Mouse (Mus musculus) hindbrain, embryonic 13.5 days (tissue): ENCODE results near the gene Tctn1. TPM values are rescaled to one million over a fixed set of nuclear protein-coding genes. Genes with fewer than 3 reads are reported as not detected.
A peak's percentile ranks its signal among the peaks of the same experiment; 100 is the strongest.

Experiments used
- ATAC-seq: fragments of 200-750 bp; cut with Nextera tagmentation; 2 replicates; pipeline ENCODE4 v1.8.0; 2017; ENCODE audit warnings: moderate TSS enrichment; ENCODE audit not compliant: low FRiP score
- H3K27ac ChIP-seq: fragments of 300-500 bp; sonication (generic); 2 replicates; pipeline ENCODE4 v1.5.1; 2015; ENCODE audit warnings: inconsistent platforms, mild to moderate bottlenecking, moderate library complexity
- H3K27me3 ChIP-seq: fragments of 300-500 bp; sonication (generic); 2 replicates; pipeline ENCODE4 v1.6.1; 2015; ENCODE audit warnings: mild to moderate bottlenecking, inconsistent platforms
- H3K36me3 ChIP-seq: fragments of 300-500 bp; sonication (generic); 2 replicates; pipeline ENCODE4 v1.6.1; 2015; ENCODE audit warnings: mild to moderate bottlenecking, inconsistent platforms
- H3K4me1 ChIP-seq: fragments of 300-500 bp; sonication (generic); replicated peaks from 2 replicates; pipeline ENCODE4 v1.6.1; 2015; ENCODE audit warnings: inconsistent platforms
- H3K4me2 ChIP-seq: fragments of 300-500 bp; sonication (generic); 2 replicates; pipeline ENCODE4 v1.6.1; 2015; ENCODE audit warnings: inconsistent platforms, mild to moderate bottlenecking, moderate library complexity
- H3K4me3 ChIP-seq: fragments of 300-500 bp; sonication (generic); 2 replicates; pipeline ENCODE4 v1.5.1; 2015; ENCODE audit warnings: mild to moderate bottlenecking, inconsistent platforms
- H3K9ac ChIP-seq: fragments of 300-500 bp; sonication (generic); 2 replicates; pipeline ENCODE4 v1.6.1; 2015; ENCODE audit warnings: mild to moderate bottlenecking, inconsistent platforms
- H3K9me3 ChIP-seq: fragments of 300-500 bp; sonication (generic); 2 replicates; pipeline ENCODE4 v1.6.1; 2016; ENCODE audit warnings: inconsistent platforms
- WGBS: fragments of 180-500 bp; shearing (Covaris S2); methylation state at CpG from one replicate; pipeline ENCODE4 v1.1.7; 2015; 5-methylcytosine and 5-hydroxymethylcytosine counted together
- polyA plus RNA-seq: library from polyadenylated mRNA; unstranded; fragments of >200 nt; fragmentation: Nextera tagmentation; extraction: Ambion mirVana; gene quantifications from 2 replicates; pipeline ENCODE4 v1.2.1, GENCODE M21; 2015

The Tctn1 gene
- polyA plus RNA-seq, 1 experiment from 2014 or later: 5.9 TPM

DNA sequence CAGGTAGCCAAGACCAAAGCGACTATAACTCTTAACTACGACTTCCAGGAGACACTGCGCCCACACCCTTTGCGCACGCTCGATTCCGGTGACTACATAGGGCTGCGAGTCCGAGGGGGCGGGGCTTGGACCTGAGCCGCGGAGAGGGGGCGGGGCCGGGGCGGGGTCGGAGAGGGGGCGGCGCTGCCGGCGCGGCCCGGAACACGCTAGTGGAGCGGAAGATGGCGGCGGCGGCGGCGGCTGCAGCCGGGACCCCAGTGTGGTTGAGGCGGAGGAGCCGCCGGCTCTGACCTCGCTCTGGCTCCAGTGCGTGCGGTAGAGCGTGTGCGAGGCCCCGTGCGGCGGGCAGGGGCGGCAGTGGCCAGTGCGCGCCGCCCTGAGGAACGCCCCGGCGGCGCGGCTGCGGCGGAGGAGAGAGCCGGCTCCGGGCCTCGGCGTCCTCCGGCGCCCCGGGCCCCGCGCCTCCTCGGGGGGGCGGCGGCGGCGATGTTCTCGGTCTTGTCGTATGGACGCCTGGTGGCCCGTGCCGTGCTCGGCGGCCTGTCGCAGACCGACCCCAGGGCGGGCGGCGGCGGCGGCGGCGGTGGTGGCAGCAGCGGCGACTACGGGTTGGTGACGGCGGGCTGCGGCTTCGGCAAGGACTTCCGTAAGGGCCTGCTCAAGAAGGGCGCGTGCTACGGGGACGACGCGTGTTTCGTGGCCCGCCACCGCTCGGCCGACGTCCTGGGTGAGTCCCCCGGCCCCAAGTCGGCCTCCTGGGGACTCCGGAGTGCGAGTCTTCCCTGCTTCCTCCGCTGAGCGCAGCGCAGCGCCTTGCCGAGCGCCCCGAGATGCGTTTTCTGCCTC lies 20.1 kb upstream of the Tctn1 start, which contains the start of gene Pptc7:
Gene Pptc7, plus strand, starts transcription at position 183 of the 846 bp plus-strand sequence.
- Histone ChIP-seq H3K9me3 (no peaks in the 10 kb centered on the region), H3K9ac (peak within 1 kb of the TSS; percentile 93), H3K4me2 (peak within 1 kb of the TSS; percentile 99), H3K36me3 (peaks cover 10% of the 10 kb centered on the region; the same call in 1 of the 2 replicates), H3K27me3 (no peaks in the 10 kb centered on the region; the same call in 1 of the 2 replicates), H3K4me1 (peaks cover 27% of the 10 kb centered on the region), H3K27ac (peak within 1 kb of the TSS; percentile 94), H3K4me3 (peak within 1 kb of the TSS; percentile 94)
- peak; percentile 94 for ATAC-seq
- WGBS: under 1% methylated on average over 98 of the region's 114 CpGs

DNA sequence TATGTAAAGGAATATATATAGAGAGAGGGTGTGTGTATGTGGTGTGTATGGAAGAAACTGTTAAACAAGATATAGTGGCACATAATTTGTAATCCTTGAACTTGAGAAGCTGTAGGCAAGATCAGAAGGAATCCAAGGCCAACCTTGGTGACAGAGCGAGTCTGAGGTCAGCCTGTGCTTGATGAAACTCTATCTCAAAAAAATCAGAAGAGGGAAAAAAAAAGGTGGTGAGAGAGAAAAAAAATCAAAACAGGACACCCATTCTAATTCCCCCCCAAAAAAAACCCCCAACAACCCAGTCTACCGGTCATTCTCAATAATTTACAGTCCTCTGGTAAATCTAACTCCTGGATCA lies 19.5 kb upstream of the Tctn1 start:
- no peaks in the 10 kb centered on the region; the same call in 1 of the 2 replicates for H3K27me3 ChIP-seq
- peak overlapping the region; percentile 99; the same call in 1 of the 2 replicates for H3K4me2 ChIP-seq
- peak overlapping the region; percentile 94 for H3K4me3 ChIP-seq
- peaks cover 27% of the 10 kb centered on the region for H3K4me1 ChIP-seq
- peaks cover 10% of the 10 kb centered on the region; the same call in 1 of the 2 replicates for H3K36me3 ChIP-seq
- no peaks in the 10 kb centered on the region for H3K9me3 ChIP-seq
- ATAC-seq: no peak
- no peak overlapping the region for H3K9ac ChIP-seq
- 35% methylated on average over 2 of the region's 2 CpGs for WGBS
- no peak overlapping the region for H3K27ac ChIP-seq

- no peak overlapping the region for H3K4me3 ChIP-seq
- no peak overlapping the region for H3K9ac ChIP-seq
- H3K9me3 ChIP-seq: no peaks in the 10 kb centered on the region
- no peaks in the 10 kb centered on the region for H3K36me3 ChIP-seq
- H3K4me1 ChIP-seq: peaks cover 15% of the 10 kb centered on the region
- H3K4me2 ChIP-seq: peak overlapping the region; percentile 23; the same call in 1 of the 2 replicates
- H3K27me3 ChIP-seq: no peaks in the 10 kb centered on the region; the same call in 1 of the 2 replicates
- no peak for ATAC-seq
- WGBS: 46% methylated on average over 19 of the region's 19 CpGs
- no peak overlapping the region for H3K27ac ChIP-seq
These were observed 16.7 kb upstream of the Tctn1 start for GRCm38 (mm10) chr5:122280827-122281462.

DNA sequence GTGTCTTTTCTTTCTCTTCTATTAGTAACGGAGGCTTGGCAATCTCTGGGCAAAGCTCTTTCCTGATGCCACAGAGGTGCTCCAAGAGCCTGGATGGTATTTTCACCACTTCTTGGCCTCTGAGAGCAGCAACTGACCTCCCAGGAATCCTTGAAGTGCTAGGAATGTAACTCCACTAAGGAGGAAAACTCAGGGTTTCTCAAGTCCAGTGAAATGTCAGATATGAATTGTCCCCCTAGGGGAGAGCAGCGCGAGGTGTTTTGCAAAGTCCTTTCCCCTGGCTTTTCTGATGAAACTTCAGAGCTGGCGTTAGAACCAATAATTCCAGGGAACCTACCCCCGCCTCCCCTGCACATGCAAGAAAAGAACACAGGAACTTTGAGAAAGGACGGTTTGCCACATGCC lies 16.2 kb upstream of the Tctn1 start:
- Histone ChIP-seq H3K36me3 (no peaks in the 10 kb centered on the region), H3K4me1 (peaks cover 10% of the 10 kb centered on the region), H3K27me3 (no peaks in the 10 kb centered on the region; the same call in 1 of the 2 replicates), H3K9ac (no peak overlapping the region), H3K27ac (no peak overlapping the region), H3K4me2 (no peak overlapping the region), H3K4me3 (no peak overlapping the region), H3K9me3 (no peaks in the 10 kb centered on the region)
- no peak for ATAC-seq
- 50% methylated on average over 6 of the region's 6 CpGs for WGBS

DNA sequence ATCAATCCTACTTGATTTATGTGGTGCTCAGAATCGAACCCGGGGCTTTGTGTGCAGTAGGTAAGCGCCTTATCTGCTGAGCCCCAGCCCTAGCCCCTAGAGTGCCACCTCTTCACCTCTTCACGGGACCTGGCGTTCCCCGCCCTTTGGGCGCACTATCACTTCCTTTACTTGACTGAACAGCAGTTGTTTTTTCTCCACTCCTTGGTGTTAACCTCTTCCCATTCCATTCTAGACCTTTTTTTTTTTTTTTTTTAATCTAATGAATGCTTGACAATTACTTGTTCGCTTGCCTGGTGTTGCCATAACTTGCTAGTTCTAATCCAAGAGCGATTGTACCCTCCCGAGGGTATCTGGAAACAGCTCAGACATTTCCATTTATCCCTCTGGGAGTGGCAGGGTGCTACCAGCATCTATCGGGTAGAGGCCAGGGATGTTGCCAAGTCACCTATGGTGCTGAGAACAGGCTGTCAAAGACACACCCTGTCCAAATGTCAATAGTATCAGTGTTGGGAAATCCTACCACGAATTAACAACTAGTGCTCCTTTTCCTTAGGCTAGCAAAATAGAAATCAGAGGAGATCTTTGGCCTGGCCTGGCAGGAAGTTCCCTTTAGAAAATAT lies 15.7 kb upstream of the Tctn1 start:
- Histone ChIP-seq H3K9ac (no peak overlapping the region), H3K27ac (no peak overlapping the region), H3K4me2 (no peak overlapping the region), H3K4me1 (peaks cover 8% of the 10 kb centered on the region; the same call in 1 of the 2 replicates), H3K36me3 (no peaks in the 10 kb centered on the region), H3K4me3 (no peak overlapping the region), H3K27me3 (no peaks in the 10 kb centered on the region; the same call in 1 of the 2 replicates), H3K9me3 (no peaks in the 10 kb centered on the region)
- 87% methylated on average over 12 of the region's 12 CpGs for WGBS
- ATAC-seq: no peak

DNA sequence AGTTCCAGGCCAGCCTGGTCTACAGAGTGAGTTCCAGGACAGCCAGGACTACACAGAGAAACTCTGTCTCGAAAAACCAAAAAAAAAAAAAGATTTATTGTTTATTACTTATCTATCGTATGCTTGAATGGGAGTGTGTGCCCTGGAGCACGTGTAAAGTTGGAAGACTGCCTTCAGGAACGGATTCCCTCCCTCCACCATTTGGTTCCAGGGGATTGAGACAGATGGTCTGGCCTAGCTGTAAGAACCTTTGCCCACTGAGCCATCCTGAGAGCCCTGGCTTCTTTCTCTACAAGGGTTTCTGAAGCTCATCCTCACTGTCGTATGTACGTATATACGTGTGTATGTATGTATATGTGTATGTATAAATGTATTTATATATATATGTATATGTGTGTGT lies 14.7 kb upstream of the Tctn1 start:
- Histone ChIP-seq H3K9ac (no peak overlapping the region), H3K27me3 (no peaks in the 10 kb centered on the region; the same call in 1 of the 2 replicates), H3K9me3 (no peaks in the 10 kb centered on the region), H3K4me2 (no peak overlapping the region), H3K4me1 (peaks cover 12% of the 10 kb centered on the region; the same call in 1 of the 2 replicates), H3K4me3 (no peak overlapping the region), H3K36me3 (no peaks in the 10 kb centered on the region), H3K27ac (no peak overlapping the region)
- ATAC-seq: no peak
- 83% methylated on average over 7 of the region's 7 CpGs for WGBS

- ATAC-seq: no peak
- Histone ChIP-seq H3K27me3 (no peaks in the 10 kb centered on the region), H3K4me1 (peaks cover 6% of the 10 kb centered on the region; the same call in 1 of the 2 replicates), H3K27ac (no peak overlapping the region), H3K4me2 (no peak overlapping the region), H3K9ac (no peak overlapping the region), H3K36me3 (no peaks in the 10 kb centered on the region), H3K4me3 (no peak overlapping the region), H3K9me3 (no peaks in the 10 kb centered on the region)
- 23% methylated on average over 5 of the region's 5 CpGs for WGBS
These were observed 10.5 kb upstream of the Tctn1 start for GRCm38 (mm10) chr5:122274785-122275184.

DNA sequence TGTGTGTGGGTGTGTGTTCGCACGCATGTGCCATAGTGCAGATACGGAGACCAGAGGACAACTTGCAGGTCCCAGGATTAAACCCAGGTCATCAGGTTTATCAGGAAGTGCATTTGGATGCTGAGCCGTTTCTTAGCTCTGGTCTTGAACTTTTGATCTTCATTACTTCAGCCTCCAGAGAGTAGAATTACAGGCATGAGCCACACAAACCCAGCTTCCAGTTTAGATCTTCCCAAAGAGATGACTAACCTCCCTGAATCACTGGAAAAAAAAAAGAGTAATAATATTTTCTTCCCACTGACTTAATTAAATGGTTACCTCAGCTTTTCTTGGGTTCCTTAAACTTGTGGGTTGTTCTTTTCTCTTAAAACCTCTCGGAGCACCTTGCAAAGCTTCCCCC lies 8.6 kb upstream of the Tctn1 start:
- no peaks in the 10 kb centered on the region for H3K36me3 ChIP-seq
- H3K4me3 ChIP-seq: no peak overlapping the region
- ATAC-seq: no peak
- H3K27me3 ChIP-seq: no peaks in the 10 kb centered on the region
- H3K4me2 ChIP-seq: no peak overlapping the region
- peaks cover 6% of the 10 kb centered on the region; the same call in 1 of the 2 replicates for H3K4me1 ChIP-seq
- H3K27ac ChIP-seq: no peak overlapping the region
- H3K9me3 ChIP-seq: no peaks in the 10 kb centered on the region
- no peak overlapping the region for H3K9ac ChIP-seq
- WGBS: 93% methylated on average over 5 of the region's 5 CpGs

GRCm38 (mm10) chr5:122268858-122269604 lies 4.8 kb upstream of the Tctn1 start:
- Histone ChIP-seq H3K4me3 (no peak overlapping the region), H3K27me3 (no peaks in the 10 kb centered on the region), H3K27ac (no peak overlapping the region), H3K36me3 (no peaks in the 10 kb centered on the region), H3K4me1 (no peaks in the 10 kb centered on the region), H3K9ac (no peak overlapping the region), H3K9me3 (no peaks in the 10 kb centered on the region), H3K4me2 (no peak overlapping the region)
- WGBS: 69% methylated on average over 12 of the region's 12 CpGs
- no peak for ATAC-seq

DNA sequence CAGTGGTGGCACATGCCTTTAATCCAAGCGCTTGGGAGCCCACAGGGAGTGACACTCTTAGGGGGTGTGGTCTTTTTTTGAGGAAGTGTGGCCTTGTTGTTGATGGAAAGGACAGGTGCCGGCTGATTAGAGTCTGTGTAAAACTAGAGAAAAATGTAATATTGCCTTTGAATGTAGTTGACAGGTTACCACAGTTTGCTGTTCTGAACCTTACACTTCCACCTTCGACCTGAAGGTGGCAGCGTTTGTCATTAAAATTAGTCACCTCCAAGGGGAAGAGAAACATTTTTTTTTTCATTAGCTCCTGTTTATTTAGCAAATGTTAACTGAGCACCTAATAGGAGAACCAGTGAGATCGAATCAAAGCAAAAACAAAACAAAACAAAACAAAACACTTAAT lies 3.6 kb upstream of the Tctn1 start:
- no peak overlapping the region for H3K9ac ChIP-seq
- H3K9me3 ChIP-seq: no peaks in the 10 kb centered on the region
- no peak for ATAC-seq
- H3K27ac ChIP-seq: no peak overlapping the region
- no peak overlapping the region for H3K4me2 ChIP-seq
- H3K36me3 ChIP-seq: no peaks in the 10 kb centered on the region
- WGBS: 26% methylated on average over 5 of the region's 5 CpGs
- H3K4me3 ChIP-seq: no peak overlapping the region
- no peaks in the 10 kb centered on the region for H3K27me3 ChIP-seq
- H3K4me1 ChIP-seq: peaks cover 10% of the 10 kb centered on the region

DNA sequence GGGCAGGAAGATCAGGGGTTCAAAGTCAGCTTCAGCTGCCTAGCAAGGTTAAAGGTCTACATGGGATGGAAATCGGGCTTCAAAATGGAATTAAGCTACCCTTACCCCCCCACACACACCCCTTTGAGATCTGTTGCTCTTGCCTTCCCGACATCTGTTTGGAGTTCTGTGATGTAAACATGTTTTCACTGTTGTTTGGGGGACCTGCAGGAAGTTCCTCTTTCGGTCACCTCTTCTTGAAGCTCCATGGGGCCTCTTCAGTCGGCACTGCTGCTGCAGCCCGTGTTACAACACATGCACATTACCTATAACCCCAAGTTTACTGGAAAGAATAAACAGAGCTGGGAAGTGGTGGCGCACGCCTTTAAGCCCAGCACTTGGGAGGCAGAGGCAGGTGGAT lies 2.9 kb upstream of the Tctn1 start:
- Histone ChIP-seq H3K36me3 (no peaks in the 10 kb centered on the region), H3K4me3 (no peak overlapping the region), H3K4me2 (no peak overlapping the region), H3K27ac (no peak overlapping the region), H3K9ac (no peak overlapping the region), H3K27me3 (no peaks in the 10 kb centered on the region), H3K9me3 (no peaks in the 10 kb centered on the region), H3K4me1 (peaks cover 17% of the 10 kb centered on the region)
- 83% methylated on average over 7 of the region's 7 CpGs for WGBS
- no peak for ATAC-seq

DNA sequence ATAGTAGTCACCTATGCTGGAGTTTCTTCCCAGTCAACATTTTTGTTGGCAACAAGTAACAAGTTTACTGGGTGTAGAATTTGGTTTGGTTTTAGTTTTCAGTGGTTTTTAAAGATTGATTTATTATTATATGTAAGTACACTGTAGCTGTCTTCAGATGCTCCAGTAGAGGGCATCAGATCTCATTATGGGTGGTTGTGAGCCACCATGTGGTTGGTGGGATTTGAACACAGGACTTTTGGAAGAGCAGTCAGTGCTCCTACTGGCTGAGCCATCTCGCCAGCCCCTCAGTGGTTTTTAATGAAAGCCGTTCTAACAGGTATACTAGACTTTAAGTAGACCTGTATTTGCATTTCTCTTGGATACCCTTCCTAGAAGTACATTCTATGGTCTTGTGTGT lies 1.7 kb upstream of the Tctn1 start:
- H3K36me3 ChIP-seq: 0 out of 2 replicates have a peak, but pooled peaks cover 5% of the 10 kb centered on the region
- WGBS: 97% methylated on average over 2 of the region's 2 CpGs
- no peak overlapping the region for H3K4me3 ChIP-seq
- H3K4me1 ChIP-seq: peaks cover 29% of the 10 kb centered on the region
- H3K27ac ChIP-seq: no peak overlapping the region
- no peaks in the 10 kb centered on the region for H3K9me3 ChIP-seq
- H3K4me2 ChIP-seq: no peak overlapping the region
- H3K27me3 ChIP-seq: no peaks in the 10 kb centered on the region
- H3K9ac ChIP-seq: no peak overlapping the region
- no peak for ATAC-seq
